Mouse (Mus musculus): ENCODE data around the gene Gm20388. TPM values are rescaled to one million over a fixed set of nuclear protein-coding genes. Genes with fewer than 3 reads are reported as not detected.

Gm20388 gene
- total RNA-seq, 1 experiment: 27.0 TPM

GRCm38 (mm10) chr8:123685477-123685876 is 3774.8 kb downstream of the Gm20388 start:
- in situ Hi-C loops (cut with MboI; ENCODE audit: low sequenced_read_pairs in 2 of 2, unreplicated experiment in 2 of 2): no loop called here

GRCm38 (mm10) chr8:123687826-123688225 is 3777.2 kb downstream of the Gm20388 start:
- Histone ChIP-seq H3K27ac (ENCODE audit: insufficient read depth, low read depth, low read length, poor library complexity, severe bottlenecking) (no peak overlapping the region), H3K4me1 (ENCODE audit: control insufficient read depth in 2 of 2, insufficient read depth in 2 of 2, low read length in 2 of 2, poor library complexity in 1 of 2) (peaks cover 2 to 14% of the 10 kb centered on the region in 2 experiments; a peak in 3 of 4 replicates), H3K4me3 (ENCODE audit: insufficient read depth in 1 of 2, low read depth in 1 of 2, low read length in 2 of 2, poor library complexity in 1 of 2, severe bottlenecking in 1 of 2) (no peak overlapping the region), H3K9me3 (ENCODE audit: control insufficient read depth, insufficient read depth, low read depth, low read length) (no peaks in the 10 kb centered on the region), H3K36me3 (ENCODE audit: control insufficient read depth, insufficient read depth, low read length, poor library complexity, severe bottlenecking) (no peaks in the 10 kb centered on the region), H3K9ac (ENCODE audit: insufficient read depth, low read depth, low read length, poor library complexity, severe bottlenecking) (no peak overlapping the region)
- DNase-seq (ENCODE audit: low read depth, low spot score): no peak
- in situ Hi-C loops (cut with MboI; ENCODE audit: low sequenced_read_pairs in 2 of 2, unreplicated experiment in 2 of 2): no loop called here
- TF ChIP-seq ZC3H11A (IDR thresholded peaks at IDR 0.05; ENCODE audit: borderline replicate concordance, low read depth, low read length): no peak
- no peak for TF ChIP-seq CHD2 (IDR thresholded peaks at IDR 0.05; ENCODE audit: low read depth, low read length)
- TF ChIP-seq MAFK (IDR thresholded peaks at IDR 0.05; ENCODE audit: insufficient read depth, low read depth, low read length): no peak
- TF ChIP-seq HCFC1 (IDR thresholded peaks at IDR 0.05; ENCODE audit: borderline replicate concordance, insufficient read depth, low read length): no peak
- no peak for TF ChIP-seq ZNF384 (IDR thresholded peaks at IDR 0.05; ENCODE audit: low read depth, low read length)

More at GRCm38 (mm10) chr8:123685477-123685876, 3774.8 kb downstream of the Gm20388 start:
- H3K9ac ChIP-seq (ENCODE audit: insufficient read depth, low read depth, low read length, poor library complexity, severe bottlenecking): no peak overlapping the region
- no peak for DNase-seq (ENCODE audit: low read depth, low spot score)
- TF ChIP-seq ZNF384 (IDR thresholded peaks at IDR 0.05; ENCODE audit: low read depth, low read length) (no peak), ZC3H11A (IDR thresholded peaks at IDR 0.05; ENCODE audit: borderline replicate concordance, low read depth, low read length) (no peak), CHD2 (IDR thresholded peaks at IDR 0.05; ENCODE audit: low read depth, low read length) (no peak), HCFC1 (IDR thresholded peaks at IDR 0.05; ENCODE audit: borderline replicate concordance, insufficient read depth, low read length) (no peak)
- no peaks in the 10 kb centered on the region for H3K9me3 ChIP-seq (ENCODE audit: control insufficient read depth, insufficient read depth, low read depth, low read length)
- no peak overlapping the region for H3K27ac ChIP-seq (ENCODE audit: insufficient read depth, low read depth, low read length, poor library complexity, severe bottlenecking)
- H3K4me1 ChIP-seq (ENCODE audit: control insufficient read depth in 2 of 2, insufficient read depth in 2 of 2, low read length in 2 of 2, poor library complexity in 1 of 2): peaks cover 2 to 16% of the 10 kb centered on the region in 2 experiments; a peak in 3 of 4 replicates
- H3K4me3 ChIP-seq (ENCODE audit: insufficient read depth in 1 of 2, low read depth in 1 of 2, low read length in 2 of 2, poor library complexity in 1 of 2, severe bottlenecking in 1 of 2): no peak overlapping the region
- no peaks in the 10 kb centered on the region for H3K36me3 ChIP-seq (ENCODE audit: control insufficient read depth, insufficient read depth, low read length, poor library complexity, severe bottlenecking)

- no peaks in the 10 kb centered on the region for H3K9me3 ChIP-seq (ENCODE audit: control insufficient read depth, insufficient read depth, low read depth, low read length)
- H3K27ac ChIP-seq (ENCODE audit: insufficient read depth, low read depth, low read length, poor library complexity, severe bottlenecking): no peak overlapping the region
- DNase-seq (ENCODE audit: low read depth, low spot score): no peak
- TF ChIP-seq CHD2 (IDR thresholded peaks at IDR 0.05; ENCODE audit: low read depth, low read length) (no peak), ZNF384 (IDR thresholded peaks at IDR 0.05; ENCODE audit: low read depth, low read length) (no peak), ZC3H11A (IDR thresholded peaks at IDR 0.05; ENCODE audit: borderline replicate concordance, low read depth, low read length) (no peak), MAFK (IDR thresholded peaks at IDR 0.05; ENCODE audit: insufficient read depth, low read depth, low read length) (no peak), HCFC1 (IDR thresholded peaks at IDR 0.05; ENCODE audit: borderline replicate concordance, insufficient read depth, low read length) (no peak)
- H3K36me3 ChIP-seq (ENCODE audit: control insufficient read depth, insufficient read depth, low read length, poor library complexity, severe bottlenecking): no peaks in the 10 kb centered on the region
- H3K9ac ChIP-seq (ENCODE audit: insufficient read depth, low read depth, low read length, poor library complexity, severe bottlenecking): no peak overlapping the region
- H3K4me3 ChIP-seq (ENCODE audit: insufficient read depth in 1 of 2, low read depth in 1 of 2, low read length in 2 of 2, poor library complexity in 1 of 2, severe bottlenecking in 1 of 2): no peak overlapping the region
- in situ Hi-C loops (cut with MboI; ENCODE audit: low sequenced_read_pairs in 2 of 2, unreplicated experiment in 2 of 2): no loop called here
- H3K4me1 ChIP-seq (ENCODE audit: control insufficient read depth in 2 of 2, insufficient read depth in 2 of 2, low read length in 2 of 2, poor library complexity in 1 of 2): peaks cover 0 to 5% of the 10 kb centered on the region in 2 experiments; a peak in 2 of 4 replicates
Observed at GRCm38 (mm10) chr8:123692165-123692962, 3781.7 kb downstream of the Gm20388 start.

- DNase-seq (ENCODE audit: low read depth, low spot score): no peak
- no peak overlapping the region for H3K9ac ChIP-seq (ENCODE audit: insufficient read depth, low read depth, low read length, poor library complexity, severe bottlenecking)
- in situ Hi-C loops (cut with MboI; ENCODE audit: low sequenced_read_pairs in 2 of 2, unreplicated experiment in 2 of 2): no loop called here
- H3K4me3 ChIP-seq (ENCODE audit: insufficient read depth in 1 of 2, low read depth in 1 of 2, low read length in 2 of 2, poor library complexity in 1 of 2, severe bottlenecking in 1 of 2): no peak overlapping the region
- no peak for TF ChIP-seq HCFC1 (IDR thresholded peaks at IDR 0.05; ENCODE audit: borderline replicate concordance, insufficient read depth, low read length)
- TF ChIP-seq MAFK (IDR thresholded peaks at IDR 0.05; ENCODE audit: insufficient read depth, low read depth, low read length): no peak
- no peak for TF ChIP-seq CHD2 (IDR thresholded peaks at IDR 0.05; ENCODE audit: low read depth, low read length)
- no peak for TF ChIP-seq ZNF384 (IDR thresholded peaks at IDR 0.05; ENCODE audit: low read depth, low read length)
- TF ChIP-seq ZC3H11A (IDR thresholded peaks at IDR 0.05; ENCODE audit: borderline replicate concordance, low read depth, low read length): no peak
- peaks cover 0 to 2% of the 10 kb centered on the region in 2 experiments; a peak in 1 of 4 replicates for H3K4me1 ChIP-seq (ENCODE audit: control insufficient read depth in 2 of 2, insufficient read depth in 2 of 2, low read length in 2 of 2, poor library complexity in 1 of 2)
- H3K27ac ChIP-seq (ENCODE audit: insufficient read depth, low read depth, low read length, poor library complexity, severe bottlenecking): no peak overlapping the region
- H3K9me3 ChIP-seq (ENCODE audit: control insufficient read depth, insufficient read depth, low read depth, low read length): no peaks in the 10 kb centered on the region
- no peaks in the 10 kb centered on the region for H3K36me3 ChIP-seq (ENCODE audit: control insufficient read depth, insufficient read depth, low read length, poor library complexity, severe bottlenecking)
Observed at GRCm38 (mm10) chr8:123696167-123696566, 3785.5 kb downstream of the Gm20388 start.
